Mouse (Mus musculus): ENCODE data around the gene Olfr267.

Olfr267 gene

DNA sequence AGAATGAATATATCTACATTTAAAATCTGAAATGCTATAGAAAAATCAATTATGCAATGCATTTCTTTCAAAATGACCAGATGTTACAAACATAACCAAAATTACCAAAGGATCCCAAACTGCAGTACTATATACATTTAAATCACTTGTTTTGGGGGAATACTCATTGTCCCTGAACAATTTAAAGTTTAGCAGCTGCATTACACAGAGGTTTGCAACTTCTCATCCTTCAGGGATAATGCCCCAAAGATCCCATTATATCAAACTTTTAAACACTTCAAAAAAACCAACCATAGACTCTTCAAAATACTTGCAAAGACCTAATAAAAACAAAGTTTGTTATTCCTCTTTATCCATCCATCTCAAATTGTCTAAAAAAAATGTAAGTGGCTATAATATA is at the start of gene Olfr267:
Gene Olfr267, minus strand, starts transcription at position 101 of the 400 bp plus-strand sequence.
- no peak for DNase-seq

GRCm38 (mm10) chr4:58832908-58833307 is 45.4 kb upstream of the Olfr267 start:
- no peak for DNase-seq

DNA sequence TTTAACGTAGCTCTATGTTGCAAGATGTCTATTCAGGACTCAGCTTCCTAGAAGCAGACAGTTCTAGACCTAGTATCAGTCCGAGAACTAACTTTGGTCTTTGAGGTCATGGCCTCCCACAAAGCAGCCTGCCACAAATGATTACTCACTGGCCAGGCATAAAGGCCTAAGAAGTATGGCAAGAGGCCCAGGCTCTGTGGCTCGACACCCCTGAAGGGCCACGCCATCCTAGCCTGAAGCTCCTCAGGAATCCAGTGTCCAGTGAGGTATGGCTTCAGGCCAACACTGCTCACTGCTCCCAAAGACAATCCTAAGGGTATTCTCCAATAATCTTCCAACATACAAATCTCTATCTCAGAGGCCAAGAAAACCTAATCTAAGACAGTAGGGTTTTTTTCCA is 38.4 kb upstream of the Olfr267 start:
- no peak for DNase-seq

GRCm38 (mm10) chr4:58786659-58787058 is 857 bp downstream of the Olfr267 start:
- DNase-seq = no peak

- no peak for DNase-seq
These were observed 24.1 kb downstream of the Olfr267 start for GRCm38 (mm10) chr4:58763417-58763816.

DNA sequence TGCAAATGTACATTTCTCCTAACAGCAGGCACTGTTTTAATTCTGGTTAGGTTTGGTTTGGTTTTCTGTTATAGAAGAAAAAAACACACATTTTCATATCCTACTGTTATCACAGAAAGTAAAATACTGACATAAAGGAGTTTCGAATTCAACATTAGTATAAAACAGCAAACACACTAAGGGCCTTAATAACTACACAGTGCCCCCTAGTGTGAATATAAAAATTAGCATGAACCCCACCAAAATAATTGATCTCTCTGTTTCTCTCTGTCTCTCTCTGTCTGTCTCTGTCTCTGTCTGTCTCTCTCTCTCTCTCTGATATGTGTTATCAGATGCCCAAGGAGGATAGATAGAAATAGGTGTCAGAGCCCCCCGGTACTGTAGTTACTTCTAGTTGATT is 38.0 kb downstream of the Olfr267 start:
- no peak for DNase-seq

- DNase-seq = no peak
These were observed 38.4 kb downstream of the Olfr267 start for GRCm38 (mm10) chr4:58749101-58749500.

GRCm38 (mm10) chr4:58745583-58746222 is 41.8 kb downstream of the Olfr267 start:
- DNase-seq = no peak

- no peak for DNase-seq
These were observed 50.5 kb downstream of the Olfr267 start for GRCm38 (mm10) chr4:58736867-58737633.

All from B cell, adult 2 months (primary cell).